Comparison of ENCODE assay signal across 25 mouse cellular contexts in genomic region chr8:95539487-95539886, GRCm38 (mm10). TPM values are rescaled to one million over a fixed set of nuclear protein-coding genes. Genes with fewer than 3 reads are reported as not detected.
DNase-seq lines count a peak whose midpoint lies in the region; ATAC-seq and TF ChIP-seq lines count a peak whose summit lies in the region.
"Had no signal": no experiment of that assay in that cellular context is flagged by ENCODE, and none has a peak within 500 bp of the region (broad histone marks: within the 10 kb centered on the region; RNA-seq: fewer than 3 reads in every experiment).

No protein-coding gene starts in this region.

- H3K4me2 ChIP-seq in kidney, postnatal 0 days (ENCODE audit: low read length) = no peak overlapping the region
- H3K4me2 ChIP-seq: embryonic facial prominence, embryonic 12.5 days; heart, embryonic 15.5 days; limb, embryonic 15.5 days had no signal

- peak; percentile 68 for TF ChIP-seq CTCF in kidney, postnatal 0 days (IDR thresholded peaks at IDR 0.05; ENCODE audit: low read depth)

- no peaks in the 10 kb centered on the region for H3K27me3 ChIP-seq in kidney, postnatal 0 days (ENCODE audit: insufficient read depth, low read length)
- H3K27me3 ChIP-seq: embryonic facial prominence, embryonic 12.5 days; heart, embryonic 15.5 days; limb, embryonic 15.5 days had no signal

- WGBS in kidney, postnatal 0 days = 76% methylated on average over 5 of the region's 5 CpGs

- no peak for DNase-seq in frontal cortex, postnatal 14 days (ENCODE audit: low spot score in 2 of 2)
- peak; percentile 51 for DNase-seq in kidney, postnatal 0 days (ENCODE audit: low spot score)
- no peak for DNase-seq in kidney, postnatal 4 days
- DNase-seq in 416B (ENCODE audit: low read depth) (peak; percentile 16), adipocyte (ENCODE audit: low spot score) (peak; percentile 24)
- no peak for DNase-seq in adrenal gland, postnatal 14 days
- DNase-seq in spleen, postnatal 10 days (ENCODE audit: low spot score in 2 of 2) = no peak
- DNase-seq: cerebellum, adult 9-10 months; kidney, adult 8-10 months; kidney, postnatal 25 days; liver, postnatal 0 days; lung, postnatal 14 days; thymus, postnatal 14 days had no signal

- no peak overlapping the region for H3K4me3 ChIP-seq in kidney, postnatal 0 days (replicated peaks; ENCODE audit: low read depth, low read length)
- H3K4me3 ChIP-seq: embryonic facial prominence, embryonic 12.5 days; erythroblast, embryonic 14.5 days; heart, embryonic 15.5 days; limb, embryonic 15.5 days; megakaryocyte, embryonic 14.5 days had no signal

- no peaks in the 10 kb centered on the region for H3K36me3 ChIP-seq in kidney, postnatal 0 days (ENCODE audit: insufficient read depth, low read length)
- H3K36me3 ChIP-seq: embryonic facial prominence, embryonic 12.5 days; heart, embryonic 15.5 days; limb, embryonic 15.5 days had no signal

- no peak overlapping the region for H3K27ac ChIP-seq in kidney, postnatal 0 days
- H3K27ac ChIP-seq: embryonic facial prominence, embryonic 12.5 days; heart, embryonic 15.5 days; limb, embryonic 15.5 days had no signal

- peak; percentile 83 for ATAC-seq in frontal cortex, adult (ENCODE audit: low TSS enrichment)
- ATAC-seq in kidney, postnatal 0 days (replicated peaks; ENCODE audit: low FRiP score, low read depth) = no peak
- ATAC-seq: forebrain, embryonic 16.5 days; liver, postnatal 0 days had no signal

- H3K4me1 ChIP-seq in kidney, postnatal 0 days (replicated peaks; ENCODE audit: insufficient read depth, low read length) = no peaks in the 10 kb centered on the region
- H3K4me1 ChIP-seq: embryonic facial prominence, embryonic 12.5 days; heart, embryonic 15.5 days; limb, embryonic 15.5 days; megakaryocyte, embryonic 14.5 days had no signal

- no peaks in the 10 kb centered on the region for H3K9me3 ChIP-seq in kidney, postnatal 0 days (replicated peaks; ENCODE audit: low read length)
- H3K9me3 ChIP-seq: embryonic facial prominence, embryonic 12.5 days; heart, embryonic 15.5 days; limb, embryonic 15.5 days had no signal

- no peak overlapping the region for H3K9ac ChIP-seq in kidney, postnatal 0 days (ENCODE audit: low read depth, low read length)
- H3K9ac ChIP-seq: embryonic facial prominence, embryonic 12.5 days; heart, embryonic 15.5 days; limb, embryonic 15.5 days; liver, postnatal 0 days had no signal

RNA-seq across cellular contexts. Expression of gene Ccdc113, which starts 5.6 kb away (rescaled TPM):
- polyA plus RNA-seq in kidney, postnatal 0 days (2015; fragmentation: Nextera tagmentation; extraction: Ambion mirVana) = 1.5 and 2.2 TPM in 2 replicates
- 0.98 and 1.7 TPM in 2 replicates for total RNA-seq in adrenal gland, postnatal 14 days (2021)
- total RNA-seq: gastrocnemius, adult 8-10 months; heart, adult 8-10 months; hematopoietic stem cell, adult 5-6 weeks had no signal
- polyA plus RNA-seq: erythroblast, embryonic 14.5 days; liver, postnatal 0 days had no signal

RNA-seq across cellular contexts. Expression of gene Prss54, which starts 36.7 kb away (rescaled TPM):
- not detected in 2 replicates for polyA plus RNA-seq in kidney, postnatal 0 days (2015; fragmentation: Nextera tagmentation; extraction: Ambion mirVana)
- total RNA-seq in adrenal gland, postnatal 14 days (2021) = not detected in 2 replicates
- total RNA-seq: adrenal gland, postnatal 4 days; gastrocnemius, adult 8-10 months; heart, adult 8-10 months; hematopoietic stem cell, adult 5-6 weeks had no signal
- polyA plus RNA-seq: embryonic facial prominence, embryonic 12.5 days; erythroblast, embryonic 14.5 days; forebrain, embryonic 16.5 days; heart, embryonic 15.5 days; limb, embryonic 15.5 days; liver, postnatal 0 days; neural tube, embryonic 11.5 days had no signal

RNA-seq across cellular contexts. Expression of gene Csnk2a2, which starts 49.6 kb away (rescaled TPM):
- polyA plus RNA-seq in kidney, postnatal 0 days (2015; fragmentation: Nextera tagmentation; extraction: Ambion mirVana) = 9.5 and 11.2 TPM in 2 replicates
- total RNA-seq in adrenal gland, postnatal 14 days (2021) = 81.9 and 82.2 TPM in 2 replicates

Comparison
In these comparisons a context has a peak if more than half of its experiments do, and no peak if none do; other contexts are left out.
1. DNase-seq: peak in kidney, postnatal 0 days (single experiment), 416B (single experiment) and adipocyte (single experiment); none in frontal cortex, postnatal 14 days (0 of 2), kidney, postnatal 4 days (0 of 2), adrenal gland, postnatal 14 days (single experiment) and spleen, postnatal 10 days (0 of 2).